Mouse (Mus musculus): ENCODE measurements around the gene Wrap73.

- TF ChIP-seq CTCF (IDR thresholded peaks at IDR 0.05; ENCODE audit: borderline replicate concordance, insufficient read depth, low read length) (no peak), POLR2A (IDR thresholded peaks at IDR 0.05; ENCODE audit: low read depth, low read length) (no peak)
Observed at GRCm38 (mm10) chr4:154186002-154186537, 43.9 kb downstream of the Wrap73 start.
